Mouse (Mus musculus) kidney, adult 2 months (tissue): Measurements from ENCODE around the gene Gal3st2.
"Not testable (repeated sequence)": the region's sequence is repeated elsewhere in the genome, so short reads cannot be mapped to it uniquely, and the experiment has no call there.

Experiments
- CTCF ChIP-seq: fragments of 200-500 bp; conservative IDR thresholded peaks from 2 replicates; pipeline ENCODE4 v1.5.1; 2011; ENCODE audit warnings: low read depth, mild to moderate bottlenecking, control low read depth, low read length, moderate library complexity, mixed read lengths; ENCODE audit not compliant: insufficient read depth, insufficient read length
- POLR2A ChIP-seq: fragments of 200-500 bp; IDR thresholded peaks from one replicate; pipeline ENCODE4 v1.6.1; 2011; ENCODE audit warnings: low read depth, low read length, control low read depth

- TF ChIP-seq CTCF, POLR2A: not testable (repeated sequence)
Observed at GRCm38 (mm10) chr1:93901291-93901690, 40.2 kb downstream of the Gal3st2 start.
